Mouse (Mus musculus) lung, postnatal 14 days (tissue): ENCODE measurements around the gene Rcor1.
A peak's percentile ranks its signal among the peaks of the same experiment; 100 is the strongest.

Experiments
- DNase-seq: peaks from one replicate; pipeline ENCODE4 v3.0.0; 2021

The Rcor1 gene

GRCm38 (mm10) chr12:111071477-111072152 lies 32.5 kb downstream of the Rcor1 start:
- peak; percentile 42 for DNase-seq

GRCm38 (mm10) chr12:111076385-111076965 lies 37.3 kb downstream of the Rcor1 start:
- DNase-seq, result no peak

GRCm38 (mm10) chr12:111085579-111085978 lies 46.4 kb downstream of the Rcor1 start:
- DNase-seq, result no peak

GRCm38 (mm10) chr12:111087066-111087465 lies 47.9 kb downstream of the Rcor1 start:
- no peak for DNase-seq

- peak; percentile 87 for DNase-seq
Measured at GRCm38 (mm10) chr12:111088186-111088585, 49.0 kb downstream of the Rcor1 start.

GRCm38 (mm10) chr12:111088731-111089141 lies 49.6 kb downstream of the Rcor1 start:
- DNase-seq, result no peak

GRCm38 (mm10) chr12:111089145-111089544 lies 50.0 kb downstream of the Rcor1 start:
- peak; percentile 34 for DNase-seq

GRCm38 (mm10) chr12:111090801-111091200 lies 51.6 kb downstream of the Rcor1 start:
- DNase-seq, result no peak

- no peak for DNase-seq
Measured at GRCm38 (mm10) chr12:111091981-111092380, 52.8 kb downstream of the Rcor1 start.

GRCm38 (mm10) chr12:111094073-111094472 lies 54.9 kb downstream of the Rcor1 start:
- DNase-seq, result peak; percentile 15

GRCm38 (mm10) chr12:111095086-111095485 lies 55.9 kb downstream of the Rcor1 start:
- DNase-seq, result no peak

GRCm38 (mm10) chr12:111096249-111096648 lies 57.1 kb downstream of the Rcor1 start:
- DNase-seq, result no peak

GRCm38 (mm10) chr12:111097036-111097435 lies 57.9 kb downstream of the Rcor1 start:
- no peak for DNase-seq

- no peak for DNase-seq
Measured at GRCm38 (mm10) chr12:111111176-111111575, 72.0 kb downstream of the Rcor1 start.

- no peak for DNase-seq
Measured at GRCm38 (mm10) chr12:111114593-111114992, 75.4 kb downstream of the Rcor1 start.

- DNase-seq, result no peak
Measured at GRCm38 (mm10) chr12:111119506-111120085, 80.4 kb downstream of the Rcor1 start.

GRCm38 (mm10) chr12:111120976-111121645 lies 82.0 kb downstream of the Rcor1 start:
- no peak for DNase-seq

GRCm38 (mm10) chr12:111122332-111122852 lies 83.2 kb downstream of the Rcor1 start:
- no peak for DNase-seq

GRCm38 (mm10) chr12:111124601-111125260 lies 85.6 kb downstream of the Rcor1 start:
- no peak for DNase-seq

GRCm38 (mm10) chr12:111125666-111126065 lies 86.5 kb downstream of the Rcor1 start:
- DNase-seq, result no peak

GRCm38 (mm10) chr12:111134169-111134568 lies 95.0 kb downstream of the Rcor1 start:
- no peak for DNase-seq

GRCm38 (mm10) chr12:111134791-111135733 lies 95.9 kb downstream of the Rcor1 start:
- peak; percentile 29 for DNase-seq
